Mouse (Mus musculus) liver, embryonic 11.5 days (tissue): Measurements from ENCODE around the gene Cdh13. TPM values are rescaled to one million over a fixed set of nuclear protein-coding genes. Genes with fewer than 3 reads are reported as not detected.

ENCODE experiments used
- ATAC-seq: fragments of 200-750 bp; cut with Nextera tagmentation; replicated peaks from 2 replicates; pipeline ENCODE4 v1.8.0; 2017; ENCODE audit warnings: moderate number of reproducible peaks, mild to moderate bottlenecking, moderate TSS enrichment, moderate library complexity; ENCODE audit not compliant: low FRiP score
- DNase-seq: peaks from one replicate; pipeline ENCODE4 v3.0.0-alpha.2; 2017; ENCODE audit warnings: low spot score
- H3K27ac ChIP-seq: fragments of 300-500 bp; sonication (generic); 2 replicates; pipeline ENCODE4 v1.5.1; 2014; ENCODE audit warnings: mild to moderate bottlenecking, low read depth, low read length, control low read depth
- H3K27me3 ChIP-seq: fragments of 300-500 bp; sonication (generic); replicated peaks from 2 replicates; pipeline ENCODE4 v1.6.1; 2014; ENCODE audit warnings: low read length, mixed read lengths; ENCODE audit not compliant: control insufficient read depth, insufficient read depth
- H3K36me3 ChIP-seq: fragments of 300-500 bp; sonication (generic); 2 replicates; pipeline ENCODE4 v1.6.1; 2014; ENCODE audit warnings: mild to moderate bottlenecking, low read length, moderate library complexity, mixed read lengths; ENCODE audit not compliant: control insufficient read depth, insufficient read depth
- H3K4me1 ChIP-seq: fragments of 300-500 bp; sonication (generic); replicated peaks from 2 replicates; pipeline ENCODE4 v1.6.1; 2014; ENCODE audit warnings: low read length, mixed read lengths; ENCODE audit not compliant: control insufficient read depth, insufficient read depth
- H3K4me2 ChIP-seq: fragments of 300-500 bp; sonication (generic); 2 replicates; pipeline ENCODE4 v1.6.1; 2014; ENCODE audit warnings: mild to moderate bottlenecking, control low read depth, moderate library complexity
- H3K4me3 ChIP-seq: fragments of 300-500 bp; sonication (generic); 2 replicates; pipeline ENCODE4 v1.5.1; 2014; ENCODE audit warnings: low read depth, low read length, control low read depth
- H3K9ac ChIP-seq: fragments of 300-500 bp; sonication (generic); 2 replicates; pipeline ENCODE4 v1.6.1; 2014; ENCODE audit warnings: low read depth, low read length, control low read depth
- H3K9me3 ChIP-seq: fragments of 300-500 bp; sonication (generic); 2 replicates; pipeline ENCODE4 v1.6.1; 2016; ENCODE audit warnings: low read length, inconsistent platforms, mixed read lengths; ENCODE audit not compliant: control insufficient read depth
- WGBS: fragments of 180-500 bp; shearing (Covaris S2); extraction: QIAGEN DNeasy Blood & Tissue Kit; methylation state at CpG from one replicate; pipeline ENCODE4 v1.1.7; 2014; 5-methylcytosine and 5-hydroxymethylcytosine counted together
- polyA plus RNA-seq: library from polyadenylated mRNA; unstranded; fragments of >200 nt; fragmentation: Nextera tagmentation; extraction: Ambion mirVana; gene quantifications from 2 replicates; pipeline ENCODE4 v1.2.1, GENCODE M21; 2014

The Cdh13 gene
- polyA plus RNA-seq, 1 experiment from 2014 or later: 2.9 TPM

DNA sequence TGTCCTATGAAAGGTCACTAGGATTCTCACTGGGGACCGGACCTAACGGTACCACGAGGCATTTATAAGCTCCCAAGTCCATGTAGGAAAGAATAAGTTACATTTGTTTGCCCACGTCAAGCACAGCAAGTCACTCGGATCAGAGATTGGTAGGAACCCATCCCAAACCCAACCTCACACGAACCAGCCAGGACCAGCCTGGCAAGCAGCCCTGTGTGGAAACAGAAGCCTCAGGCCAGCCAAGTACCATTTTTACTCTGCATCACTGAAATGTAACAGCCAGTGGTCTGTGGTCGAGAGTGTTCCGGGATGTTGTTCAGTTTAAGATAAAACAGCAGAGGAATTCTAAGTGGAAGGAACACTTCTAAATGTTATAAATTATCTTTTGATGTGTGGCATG, 587.2 kb downstream of the Cdh13 start:
- H3K9ac ChIP-seq: no peak overlapping the region
- no peak overlapping the region for H3K27ac ChIP-seq
- H3K27me3 ChIP-seq: no peaks in the 10 kb centered on the region
- no peak overlapping the region for H3K4me2 ChIP-seq
- DNase-seq: no peak
- no peak for ATAC-seq
- no peak overlapping the region for H3K4me3 ChIP-seq
- no peaks in the 10 kb centered on the region for H3K36me3 ChIP-seq
- no peaks in the 10 kb centered on the region for H3K4me1 ChIP-seq
- H3K9me3 ChIP-seq: no peaks in the 10 kb centered on the region
- 86% methylated on average over 8 of the region's 8 CpGs for WGBS

DNA sequence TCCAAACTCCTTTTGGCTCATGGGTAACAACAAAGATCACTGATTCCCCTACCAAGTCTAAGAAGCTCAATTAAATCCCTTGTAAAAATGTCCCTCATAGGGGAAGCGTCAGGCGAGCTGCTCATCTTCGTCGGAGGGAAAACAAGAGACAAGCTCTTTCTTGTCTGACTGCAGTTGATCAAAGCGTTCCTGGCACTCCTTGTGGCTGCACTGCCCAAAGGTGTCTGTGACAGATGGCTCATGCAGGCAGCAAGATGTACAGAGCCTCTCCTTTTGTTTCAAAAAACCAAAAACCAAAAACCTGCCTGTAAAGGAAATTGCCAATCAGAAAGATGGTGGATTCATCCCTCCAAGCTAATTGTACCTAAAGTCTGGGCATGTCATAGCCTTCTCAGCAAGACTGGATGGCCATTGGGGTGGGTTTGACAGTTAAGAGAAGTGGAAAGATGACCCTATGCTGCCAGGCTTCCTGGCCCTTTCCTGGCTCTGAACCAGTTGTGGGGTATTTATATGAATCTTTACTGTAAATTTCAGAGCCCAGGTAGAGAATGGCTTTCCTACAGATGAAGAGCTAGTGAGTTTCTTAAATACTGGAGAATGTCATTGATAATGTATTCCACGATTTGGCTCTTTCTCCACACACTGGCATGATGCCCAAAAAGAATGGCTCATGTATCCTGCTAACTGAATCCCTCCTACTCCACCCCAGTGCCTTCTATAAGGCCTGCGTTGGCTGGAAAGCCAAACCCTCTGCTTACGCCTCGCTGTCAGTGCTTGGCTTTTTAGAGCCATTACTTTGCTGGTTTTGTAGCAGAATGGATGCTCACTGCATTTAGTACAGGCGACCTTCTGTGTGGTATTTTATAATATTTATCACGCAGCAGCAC, 596.6 kb downstream of the Cdh13 start:
- Histone ChIP-seq H3K27ac (no peak overlapping the region), H3K9me3 (no peaks in the 10 kb centered on the region), H3K9ac (no peak overlapping the region), H3K4me3 (no peak overlapping the region), H3K4me2 (no peak overlapping the region), H3K4me1 (no peaks in the 10 kb centered on the region), H3K36me3 (no peaks in the 10 kb centered on the region), H3K27me3 (no peaks in the 10 kb centered on the region)
- no peak for DNase-seq
- 76% methylated on average over 11 of the region's 11 CpGs for whole genome bisulfite sequencing
- no peak for ATAC-seq

DNA sequence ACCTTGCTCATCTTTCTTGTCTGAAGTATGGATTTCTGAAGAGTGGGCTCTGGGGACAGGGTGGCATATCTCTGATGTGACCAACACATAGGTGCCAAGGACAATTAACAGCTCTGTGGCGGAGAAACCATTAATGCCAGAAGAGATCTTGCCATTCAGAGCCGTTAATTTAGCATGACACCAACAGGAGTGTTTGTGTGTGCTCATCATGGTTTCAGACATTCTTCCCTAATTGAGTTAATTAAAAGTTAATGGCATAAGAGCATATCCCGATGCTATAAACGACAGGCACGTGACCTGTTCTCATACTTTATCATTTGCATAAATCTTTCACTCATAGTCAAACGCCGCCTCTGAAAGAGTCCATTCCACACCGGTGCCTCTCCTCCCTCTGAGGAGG, 600.8 kb downstream of the Cdh13 start:
- ATAC-seq: no peak

DNA sequence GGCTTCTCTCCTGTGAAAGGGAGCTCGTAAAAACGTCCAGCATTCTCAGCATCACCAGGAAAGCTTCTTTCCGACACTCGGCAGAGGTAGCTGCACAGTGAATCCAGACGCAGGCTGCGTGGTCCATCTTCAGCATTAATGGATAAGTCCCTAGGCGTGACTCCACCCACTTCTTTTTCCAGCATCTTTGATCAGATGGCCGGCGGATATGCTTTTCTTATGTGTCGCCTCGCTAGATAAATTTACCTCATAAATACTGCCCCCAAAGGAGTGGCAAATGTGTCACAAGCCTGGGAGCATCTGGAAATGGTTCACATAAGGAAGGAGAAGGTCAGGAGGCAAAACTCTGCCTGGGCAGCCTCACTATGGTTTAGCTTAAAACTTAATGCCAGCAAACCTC, 601.5 kb downstream of the Cdh13 start:
- H3K4me1 ChIP-seq: no peaks in the 10 kb centered on the region
- H3K36me3 ChIP-seq: no peaks in the 10 kb centered on the region
- no peak overlapping the region for H3K4me3 ChIP-seq
- H3K27me3 ChIP-seq: no peaks in the 10 kb centered on the region
- H3K27ac ChIP-seq: no peak overlapping the region
- ATAC-seq (no peak), DNase-seq (no peak)
- 69% methylated on average over 11 of the region's 11 CpGs for WGBS
- no peaks in the 10 kb centered on the region for H3K9me3 ChIP-seq
- no peak overlapping the region for H3K9ac ChIP-seq
- H3K4me2 ChIP-seq: no peak overlapping the region

More for the DNA sequence above, 600.8 kb downstream of the Cdh13 start:
- no peak for DNase-seq
- H3K27ac ChIP-seq: no peak overlapping the region
- no peak overlapping the region for H3K4me2 ChIP-seq
- H3K36me3 ChIP-seq: no peaks in the 10 kb centered on the region
- H3K4me1 ChIP-seq: no peaks in the 10 kb centered on the region
- no peak overlapping the region for H3K9ac ChIP-seq
- WGBS: 76% methylated on average over 8 of the region's 8 CpGs
- no peaks in the 10 kb centered on the region for H3K9me3 ChIP-seq
- H3K4me3 ChIP-seq: no peak overlapping the region
- H3K27me3 ChIP-seq: no peaks in the 10 kb centered on the region

DNA sequence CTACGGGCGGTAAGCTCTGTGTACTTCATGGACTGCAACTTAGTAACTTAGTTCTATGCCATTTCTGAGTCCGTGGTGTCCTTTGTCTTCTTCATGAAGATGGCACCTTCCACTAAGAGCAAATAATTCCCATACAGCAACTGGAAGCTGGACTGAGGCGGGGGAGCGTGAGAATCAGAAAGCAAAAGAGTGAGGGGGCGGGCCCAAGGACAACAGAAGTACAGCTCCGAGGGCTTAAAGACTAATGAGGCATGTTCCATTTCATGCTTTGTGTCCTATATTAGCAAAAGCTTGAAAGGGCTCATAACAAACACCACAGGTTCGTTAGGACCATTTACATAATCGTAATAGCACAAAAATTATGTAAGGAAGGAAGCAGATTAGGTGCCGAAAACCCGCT, 618.9 kb downstream of the Cdh13 start:
- Histone ChIP-seq H3K27me3 (no peaks in the 10 kb centered on the region), H3K27ac (no peak overlapping the region), H3K4me3 (no peak overlapping the region), H3K9ac (no peak overlapping the region), H3K4me2 (no peak overlapping the region), H3K9me3 (no peaks in the 10 kb centered on the region), H3K4me1 (no peaks in the 10 kb centered on the region), H3K36me3 (no peaks in the 10 kb centered on the region)
- ATAC-seq (no peak), DNase-seq (no peak)
- WGBS: 88% methylated on average over 11 of the region's 11 CpGs

DNA sequence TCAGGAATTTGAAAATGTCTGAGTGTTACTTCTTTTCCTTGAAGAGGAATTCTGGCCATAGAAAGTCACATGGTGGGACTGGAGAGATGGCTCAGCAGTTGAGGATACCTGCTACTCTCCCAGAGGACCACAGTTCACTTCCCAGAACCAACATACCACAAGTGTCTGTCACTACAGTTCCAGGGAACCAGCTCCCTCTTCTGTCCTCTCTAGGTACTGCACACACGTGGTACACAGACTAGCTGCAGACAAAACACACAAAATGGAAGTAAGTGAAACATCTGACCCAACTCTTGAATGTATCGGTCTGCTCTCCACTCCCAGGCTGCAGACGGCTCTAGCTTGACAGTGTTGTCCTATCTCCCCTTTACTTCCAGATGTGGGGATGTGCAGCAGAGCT, 633.0 kb downstream of the Cdh13 start:
- DNase-seq (no peak), ATAC-seq (no peak)
- Histone ChIP-seq H3K27me3 (no peaks in the 10 kb centered on the region), H3K9me3 (peaks cover 11% of the 10 kb centered on the region), H3K4me2 (no peak overlapping the region), H3K9ac (no peak overlapping the region), H3K4me1 (no peaks in the 10 kb centered on the region), H3K27ac (no peak overlapping the region), H3K36me3 (no peaks in the 10 kb centered on the region), H3K4me3 (no peak overlapping the region)
- 80% methylated on average over 3 of the region's 3 CpGs for WGBS

DNA sequence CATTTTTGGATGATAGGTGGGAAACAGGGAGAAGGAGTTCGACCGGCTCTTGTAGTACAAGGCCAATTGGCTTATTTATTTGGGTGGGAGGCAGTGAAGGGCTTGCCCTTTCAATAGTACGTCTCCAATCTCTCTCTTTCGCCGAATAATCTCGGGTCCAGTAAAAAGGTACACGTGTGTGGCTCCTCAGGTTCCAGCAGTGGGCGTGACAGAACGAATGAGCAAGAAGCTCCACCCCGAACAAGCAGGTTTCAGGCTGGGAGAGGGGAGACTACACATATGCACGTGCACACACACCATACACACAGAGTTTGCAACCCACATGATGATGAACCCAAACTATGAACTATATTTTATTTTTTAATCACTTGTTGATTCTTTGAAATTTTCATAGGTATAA, 653.9 kb downstream of the Cdh13 start:
- Histone ChIP-seq H3K9ac (no peak overlapping the region), H3K27ac (no peak overlapping the region), H3K9me3 (no peaks in the 10 kb centered on the region; the same call in 1 of the 2 replicates), H3K4me1 (no peaks in the 10 kb centered on the region), H3K36me3 (no peaks in the 10 kb centered on the region), H3K4me2 (no peak overlapping the region), H3K27me3 (no peaks in the 10 kb centered on the region), H3K4me3 (no peak overlapping the region)
- DNase-seq (no peak), ATAC-seq (no peak)
- WGBS: 32% methylated on average over 11 of the region's 11 CpGs

DNA sequence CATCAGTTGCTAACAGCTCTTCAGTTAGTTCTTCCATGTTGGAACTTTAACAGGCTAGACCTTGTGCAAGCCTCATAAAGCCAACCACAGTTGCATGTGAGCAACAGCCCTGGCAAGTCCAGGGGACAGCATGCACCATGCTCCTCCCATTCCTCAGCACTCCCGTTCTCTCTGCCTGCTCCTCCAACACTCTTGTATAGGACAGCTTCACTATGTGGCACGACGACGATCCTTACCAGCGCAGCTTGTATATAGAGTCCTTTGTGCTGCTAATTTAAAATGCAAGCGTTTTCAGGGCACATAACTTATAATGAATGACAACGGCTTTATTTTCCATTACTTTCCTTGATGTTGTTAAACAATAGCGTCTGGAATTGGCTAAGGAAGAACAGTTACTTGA, 654.5 kb downstream of the Cdh13 start:
- no peak for DNase-seq
- no peaks in the 10 kb centered on the region for H3K4me1 ChIP-seq

More for the DNA sequence above, 654.5 kb downstream of the Cdh13 start:
- Histone ChIP-seq H3K9me3 (no peaks in the 10 kb centered on the region; the same call in 1 of the 2 replicates), H3K36me3 (no peaks in the 10 kb centered on the region), H3K9ac (no peak overlapping the region), H3K4me3 (no peak overlapping the region), H3K27ac (no peak overlapping the region), H3K4me2 (no peak overlapping the region), H3K27me3 (no peaks in the 10 kb centered on the region)
- ATAC-seq: no peak
- 52% methylated on average over 8 of the region's 8 CpGs for WGBS
